Mouse (Mus musculus) G1E (cell line): Measurements from ENCODE around the gene Dnajc13. TPM values are rescaled to one million over a fixed set of nuclear protein-coding genes. Genes with fewer than 3 reads are reported as not detected.

Experiments
- ATAC-seq: 2 replicates; pipeline ENCODE4 v1.8.0; 2016; ENCODE audit warnings: mild to moderate bottlenecking; ENCODE audit not compliant: insufficient number of reproducible peaks, poor library complexity, low FRiP score, severe bottlenecking; ENCODE audit errors: extremely low read depth
- DNase-seq: peaks from one replicate; pipeline ENCODE4 v3.0.0; 2012; ENCODE audit warnings: low spot score
- H3K27me3 ChIP-seq: 2 replicates; pipeline ENCODE4 v1.6.1; 2012; ENCODE audit warnings: mild to moderate bottlenecking, low read length, inconsistent platforms; ENCODE audit not compliant: insufficient read depth
- H3K36me3 ChIP-seq: replicated peaks from 2 replicates; pipeline ENCODE3; 2012; ENCODE audit warnings: mild to moderate bottlenecking, inconsistent platforms
- H3K4me1 ChIP-seq: 2 replicates; pipeline ENCODE4 v1.6.1; 2012; ENCODE audit warnings: low read depth, low read length, inconsistent platforms, mixed read lengths; ENCODE audit not compliant: insufficient read depth
- H3K4me3 ChIP-seq: 2 replicates; pipeline ENCODE4 v1.5.1; 2012; ENCODE audit warnings: low read depth, mild to moderate bottlenecking, inconsistent platforms, low read length, moderate library complexity, mixed read lengths
- H3K9me3 ChIP-seq: replicated peaks from 2 replicates; pipeline ENCODE4 v1.6.1; 2012; ENCODE audit warnings: inconsistent platforms
- CTCF ChIP-seq: IDR thresholded peaks from 2 replicates; pipeline ENCODE4 v1.5.1; 2012; ENCODE audit warnings: low read depth, low read length, inconsistent platforms, mixed read lengths
- GATA1 ChIP-seq: IDR thresholded peaks from 2 replicates; pipeline ENCODE4 v1.6.1; 2012; ENCODE audit warnings: borderline replicate concordance, low read length, inconsistent platforms, mixed read lengths
- GATA2 ChIP-seq: IDR thresholded peaks from 2 replicates; pipeline ENCODE4 v1.6.1; 2012; ENCODE audit warnings: low read depth, low read length, inconsistent platforms, borderline replicate concordance
- POLR2AphosphoS5 ChIP-seq: IDR thresholded peaks from 2 replicates; pipeline ENCODE4 v1.6.1; 2012; ENCODE audit warnings: low read depth, low read length, inconsistent platforms; ENCODE audit not compliant: insufficient replicate concordance
- TAL1 ChIP-seq: conservative IDR thresholded peaks from 2 replicates; pipeline ENCODE4 v1.6.1; 2012; ENCODE audit warnings: low read depth, low read length, inconsistent platforms, mixed read lengths
- polyA plus RNA-seq: library from polyadenylated mRNA; stranded (reverse); fragments of >175 nt; gene quantifications from 2 replicates; pipeline ENCODE4 v1.2.3, GENCODE M21; 2012
- total RNA-seq, 2 experiments: library from RNA; stranded (forward) in 1 of 2; stranded (reverse) in 1 of 2; fragments of 200-1000 nt in 1 of 2; fragments of >200 nt in 1 of 2; fragmentation: Nextera tagmentation in 1 of 2; gene quantifications; 2 replicates each; pipeline ENCODE4 v1.2.3; 2014 to 2017

Dnajc13 gene
- total and polyA plus RNA-seq, 3 experiments = 55.7 to 119 (median 62.9) TPM

GRCm38 (mm10) chr9:104181626-104182025, 81.1 kb downstream of the Dnajc13 start:
- ATAC-seq = no peak
- H3K4me3 ChIP-seq = no peak overlapping the region; the same call in 1 of the 2 replicates
- no peak for TF ChIP-seq TAL1
- no peak for TF ChIP-seq GATA2
- no peak for TF ChIP-seq POLR2AphosphoS5
- no peak for TF ChIP-seq GATA1
- no peak for TF ChIP-seq CTCF
- DNase-seq = no peak
- H3K36me3 ChIP-seq = peaks cover 79% of the 10 kb centered on the region
- H3K4me1 ChIP-seq = no peaks in the 10 kb centered on the region
- no peaks in the 10 kb centered on the region for H3K9me3 ChIP-seq
- H3K27me3 ChIP-seq = no peaks in the 10 kb centered on the region

GRCm38 (mm10) chr9:104180046-104180445, 82.7 kb downstream of the Dnajc13 start:
- DNase-seq = no peak
- no peak for TF ChIP-seq POLR2AphosphoS5
- TF ChIP-seq TAL1 = no peak
- TF ChIP-seq GATA1 = no peak
- TF ChIP-seq GATA2 = no peak
- no peak for TF ChIP-seq CTCF
- Histone ChIP-seq H3K27me3 (no peaks in the 10 kb centered on the region), H3K4me1 (no peaks in the 10 kb centered on the region), H3K36me3 (peaks cover 87% of the 10 kb centered on the region), H3K9me3 (no peaks in the 10 kb centered on the region), H3K4me3 (no peak overlapping the region)
- no peak for ATAC-seq

GRCm38 (mm10) chr9:104172342-104172741, 90.4 kb downstream of the Dnajc13 start:
- Histone ChIP-seq H3K27me3 (no peaks in the 10 kb centered on the region), H3K9me3 (no peaks in the 10 kb centered on the region), H3K4me3 (no peak overlapping the region), H3K4me1 (no peaks in the 10 kb centered on the region), H3K36me3 (peaks cover 80% of the 10 kb centered on the region)
- ATAC-seq (no peak), DNase-seq (no peak)
- TF ChIP-seq TAL1 (no peak), CTCF (no peak), POLR2AphosphoS5 (no peak), GATA1 (no peak), GATA2 (no peak)

- Histone ChIP-seq H3K27me3 (no peaks in the 10 kb centered on the region), H3K9me3 (no peaks in the 10 kb centered on the region), H3K4me1 (no peaks in the 10 kb centered on the region), H3K4me3 (no peak overlapping the region), H3K36me3 (peaks cover 82% of the 10 kb centered on the region)
- TF ChIP-seq TAL1 (no peak), CTCF (no peak)
- ATAC-seq = no peak
- no peak for DNase-seq
Measured at GRCm38 (mm10) chr9:104171651-104172050, 91.1 kb downstream of the Dnajc13 start.

GRCm38 (mm10) chr9:104169986-104170385, 92.7 kb downstream of the Dnajc13 start:
- no peak overlapping the region for H3K4me3 ChIP-seq
- no peaks in the 10 kb centered on the region for H3K27me3 ChIP-seq
- DNase-seq (no peak), ATAC-seq (no peak)
- H3K36me3 ChIP-seq = peaks cover 80% of the 10 kb centered on the region
- no peaks in the 10 kb centered on the region for H3K9me3 ChIP-seq
- H3K4me1 ChIP-seq = no peaks in the 10 kb centered on the region
- no peak for TF ChIP-seq GATA1

GRCm38 (mm10) chr9:104165926-104166325, 96.8 kb downstream of the Dnajc13 start:
- Histone ChIP-seq H3K9me3 (no peaks in the 10 kb centered on the region), H3K4me1 (no peaks in the 10 kb centered on the region), H3K4me3 (no peak overlapping the region), H3K36me3 (peaks cover 87% of the 10 kb centered on the region), H3K27me3 (no peaks in the 10 kb centered on the region)
- DNase-seq (no peak), ATAC-seq (no peak)
- TF ChIP-seq GATA2 (no peak), GATA1 (no peak), CTCF (no peak), POLR2AphosphoS5 (no peak), TAL1 (no peak)

GRCm38 (mm10) chr9:104164194-104164593, 98.5 kb downstream of the Dnajc13 start:
- Histone ChIP-seq H3K36me3 (peaks cover 87% of the 10 kb centered on the region), H3K4me1 (no peaks in the 10 kb centered on the region), H3K9me3 (no peaks in the 10 kb centered on the region), H3K27me3 (no peaks in the 10 kb centered on the region), H3K4me3 (no peak overlapping the region)
- ATAC-seq (no peak), DNase-seq (no peak)
- TF ChIP-seq GATA1 = no peak
- no peak for TF ChIP-seq GATA2
- TF ChIP-seq TAL1 = no peak
- TF ChIP-seq CTCF = no peak
- no peak for TF ChIP-seq POLR2AphosphoS5
